Mouse (Mus musculus): ENCODE results near the gene Ipmk.

The Ipmk gene

DNA sequence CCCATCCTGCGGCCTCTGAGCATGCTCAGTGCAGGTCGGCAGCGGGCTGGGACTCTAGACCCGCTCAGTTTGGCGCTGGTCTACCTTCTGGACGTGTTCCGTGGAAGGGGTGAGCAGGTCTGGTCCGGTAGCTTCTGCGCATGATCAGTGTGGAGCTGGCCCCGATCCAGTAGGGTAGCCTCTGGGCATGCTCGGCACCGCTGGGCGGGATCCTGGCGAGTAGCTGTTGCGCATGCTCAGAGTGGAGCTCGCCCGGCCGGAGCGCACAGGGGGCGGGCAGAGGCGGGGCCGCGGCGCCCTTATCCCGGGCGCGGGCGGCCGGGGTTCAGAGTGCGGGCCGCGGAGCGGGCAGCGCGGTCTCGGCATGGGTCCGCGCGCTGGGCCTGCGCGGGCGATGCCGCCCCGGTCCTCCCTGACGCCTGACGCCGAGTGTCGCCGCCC, at the start of gene Ipmk:
TSS of gene Ipmk (plus strand) at position 255 of the 441 bp plus-strand sequence.
- DNase-seq = peak; percentile 100

DNA sequence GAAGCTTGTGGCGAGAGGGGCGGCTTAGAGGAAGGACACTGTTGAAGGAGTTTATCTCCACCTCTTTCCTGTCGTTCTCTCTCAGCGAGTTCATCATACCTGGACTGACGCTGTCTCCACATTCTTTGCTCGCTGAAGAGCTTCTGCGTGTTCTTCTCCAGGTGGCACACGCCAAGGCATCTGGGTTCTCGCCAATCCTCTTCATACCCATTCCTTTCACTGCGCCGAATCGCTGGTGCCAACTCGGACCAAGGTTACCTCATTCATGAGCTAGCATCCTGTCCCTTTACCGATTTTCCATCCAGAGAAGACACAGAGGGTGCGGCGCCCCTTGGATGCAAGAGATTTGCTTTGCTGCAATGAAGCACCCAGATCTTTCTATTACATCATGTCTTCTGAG, 47.4 kb upstream of the Ipmk start:
- no peak for DNase-seq

DNA sequence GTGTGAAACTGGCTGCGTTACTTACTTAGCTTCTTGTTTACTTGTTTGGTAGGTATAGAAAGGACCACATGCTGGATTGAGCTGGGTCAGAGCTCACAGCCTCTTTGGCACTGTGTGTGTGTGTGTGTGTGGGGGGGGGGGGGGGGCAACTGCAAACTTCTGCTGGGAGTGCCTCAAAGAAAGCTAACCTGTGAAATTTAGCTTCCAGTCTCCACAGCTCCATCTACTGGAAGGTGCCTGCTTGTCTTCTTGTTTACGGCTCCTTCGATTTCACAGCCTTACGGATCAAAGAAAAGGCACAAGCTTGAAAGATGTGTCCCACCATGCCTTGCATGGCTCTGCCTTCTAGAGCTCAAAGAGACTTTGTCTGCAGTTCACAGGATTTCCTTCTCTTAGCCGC, 45.1 kb upstream of the Ipmk start:
- DNase-seq = peak; percentile 32

DNA sequence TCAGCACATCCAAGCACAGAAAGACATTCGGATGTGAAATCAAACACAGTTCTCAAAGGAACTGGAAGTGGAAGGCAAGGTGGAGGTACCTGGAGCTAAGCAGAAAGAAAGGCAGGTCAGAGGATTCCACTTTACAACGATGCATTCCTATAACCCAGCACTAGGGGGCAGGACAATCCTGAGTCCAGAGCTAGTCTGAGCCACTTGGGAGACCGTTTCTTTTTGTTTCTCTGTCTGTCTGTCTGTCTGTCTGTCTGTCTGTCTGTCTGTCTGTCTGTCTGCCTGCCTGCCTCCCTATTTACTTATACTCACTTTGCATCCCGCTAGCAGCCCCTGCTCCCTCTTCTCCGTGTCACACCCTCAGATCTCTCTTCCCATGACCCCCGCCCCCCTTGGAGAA, 41.4 kb upstream of the Ipmk start:
- DNase-seq = peak; percentile 50

DNA sequence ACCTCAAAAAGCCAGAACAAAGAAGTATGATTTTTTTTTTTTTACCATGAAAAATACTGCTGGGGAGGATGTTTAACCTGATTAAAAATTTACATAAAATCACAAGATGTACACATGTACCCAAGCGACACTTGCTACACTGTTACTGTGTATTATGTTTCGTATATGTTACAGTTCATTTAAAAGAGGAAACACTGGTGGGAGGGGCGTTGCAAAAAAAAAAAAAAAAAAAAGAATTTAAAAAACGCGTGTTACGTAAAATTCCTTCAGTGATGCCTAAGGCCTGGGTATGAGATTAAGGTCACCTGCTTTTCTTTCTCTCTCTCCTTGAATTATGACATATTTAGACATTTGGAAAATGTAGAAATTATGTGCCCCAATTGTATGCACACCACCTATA, 40.8 kb upstream of the Ipmk start:
- DNase-seq = no peak

DNA sequence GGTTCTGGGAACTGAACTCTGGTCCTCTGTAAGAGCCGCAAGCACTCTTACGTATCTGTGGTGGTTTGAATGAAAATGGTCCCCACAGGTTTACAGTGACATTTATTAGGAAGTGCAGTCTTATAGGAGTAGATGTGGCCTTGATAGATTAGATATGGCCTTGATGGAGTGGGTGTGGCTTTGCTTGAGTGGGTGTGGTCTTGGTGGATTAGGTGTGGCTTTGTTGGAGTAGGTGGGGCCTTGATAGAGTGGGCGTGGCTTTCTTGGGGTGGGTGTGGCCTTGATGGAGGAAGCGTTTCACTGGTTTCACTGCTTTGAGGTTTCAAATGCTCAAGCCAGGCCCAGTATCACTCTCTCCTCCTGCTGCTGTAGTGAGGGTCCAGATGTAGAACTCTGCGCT, 39.4 kb upstream of the Ipmk start:
- DNase-seq = no peak

DNA sequence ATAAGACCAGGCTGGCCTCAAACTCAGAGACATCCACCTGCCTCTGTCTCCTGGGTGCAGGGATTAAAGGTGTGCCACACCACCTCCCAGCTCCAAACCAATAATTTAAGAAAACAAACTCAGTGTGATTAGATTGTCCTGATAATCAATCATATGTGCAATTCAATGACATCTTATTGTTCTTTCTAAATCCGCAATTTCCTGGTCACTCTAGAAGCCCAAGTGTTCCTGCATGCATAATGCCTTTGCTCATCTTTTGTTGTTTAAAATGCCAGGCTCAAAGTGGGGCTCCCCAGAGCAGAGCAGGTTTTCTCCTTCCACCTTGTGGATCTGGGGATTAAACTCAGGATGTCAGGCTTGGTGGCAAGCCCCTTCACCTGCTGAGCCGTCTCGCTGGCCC, 37.3 kb upstream of the Ipmk start:
- DNase-seq = no peak

DNA sequence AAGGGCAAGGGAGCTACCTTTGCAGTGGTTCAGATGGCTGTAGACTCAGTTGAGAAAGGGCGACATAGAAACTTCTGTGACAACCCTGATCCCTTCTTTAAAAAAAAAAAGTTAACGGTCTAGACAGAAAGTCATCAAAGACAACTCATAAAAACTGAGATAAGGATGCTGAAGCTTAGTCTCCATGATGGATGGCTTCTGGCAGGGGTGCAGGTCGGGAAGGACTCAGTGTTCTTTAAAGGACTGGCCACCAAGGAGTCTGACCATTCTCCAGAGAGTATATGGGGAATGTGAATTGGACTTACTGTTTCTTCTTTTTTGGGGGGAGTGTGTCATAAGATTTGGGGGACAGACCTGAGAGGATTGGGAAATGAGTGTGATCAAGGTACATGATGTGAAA, 33.0 kb upstream of the Ipmk start:
- no peak for DNase-seq

DNA sequence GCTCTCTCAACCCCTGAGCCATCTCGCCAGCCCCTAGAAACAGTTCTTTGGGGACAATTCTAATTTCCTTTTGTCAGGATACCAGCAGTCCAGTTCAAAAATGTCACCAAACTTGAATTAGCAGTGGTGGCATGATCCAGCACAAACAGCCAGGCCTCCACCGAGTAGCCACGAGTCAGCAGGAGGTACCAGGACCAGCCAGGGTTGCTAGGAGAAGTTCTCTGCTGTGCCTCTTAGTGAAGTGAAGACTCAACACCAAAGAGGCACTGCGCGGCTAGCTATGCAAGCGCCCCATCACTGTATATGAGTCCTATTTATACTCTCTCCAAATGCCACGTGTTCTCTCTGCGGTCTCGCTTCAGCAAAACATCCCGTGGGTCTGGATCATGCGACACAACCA, 31.5 kb upstream of the Ipmk start:
- DNase-seq = no peak

DNA sequence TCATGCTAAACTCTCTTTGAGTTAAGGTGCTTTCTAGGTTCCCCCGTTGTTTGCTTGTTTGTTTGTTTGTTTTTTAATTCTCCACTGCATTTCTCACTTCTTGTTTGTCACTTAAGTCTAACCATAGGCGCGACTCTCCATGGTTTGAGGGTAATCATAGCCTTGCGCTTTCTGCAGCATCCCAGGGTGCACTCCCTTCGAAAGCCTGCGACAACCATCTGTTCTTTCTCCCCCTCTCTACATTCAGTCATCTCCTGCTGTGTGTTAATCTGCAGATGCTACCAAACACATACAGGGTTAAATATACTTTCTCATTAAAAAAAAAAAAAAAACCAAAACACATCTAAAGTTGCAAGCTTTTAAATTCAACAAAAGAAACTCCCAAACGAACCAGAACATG, 31.1 kb upstream of the Ipmk start:
- DNase-seq = no peak

DNA sequence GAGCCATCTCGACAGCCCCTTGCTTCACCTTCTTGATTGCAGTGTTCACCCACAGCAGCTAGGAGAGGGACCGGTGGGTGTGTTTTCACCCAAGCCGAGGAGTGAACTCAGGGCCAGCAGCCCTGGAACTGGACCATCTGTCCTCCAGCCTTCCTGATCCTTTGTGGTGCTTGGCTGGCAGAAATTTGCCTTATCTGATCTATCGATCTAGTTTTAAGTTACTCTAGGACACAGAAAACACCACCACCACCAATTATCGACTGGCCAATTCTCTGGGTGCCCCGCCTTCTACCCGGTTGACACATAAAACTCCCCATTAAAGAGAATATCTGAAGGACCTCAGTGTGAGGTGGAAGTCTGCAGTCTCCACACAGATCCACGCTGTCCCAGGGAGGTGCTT, 23.9 kb upstream of the Ipmk start:
- no peak for DNase-seq

DNA sequence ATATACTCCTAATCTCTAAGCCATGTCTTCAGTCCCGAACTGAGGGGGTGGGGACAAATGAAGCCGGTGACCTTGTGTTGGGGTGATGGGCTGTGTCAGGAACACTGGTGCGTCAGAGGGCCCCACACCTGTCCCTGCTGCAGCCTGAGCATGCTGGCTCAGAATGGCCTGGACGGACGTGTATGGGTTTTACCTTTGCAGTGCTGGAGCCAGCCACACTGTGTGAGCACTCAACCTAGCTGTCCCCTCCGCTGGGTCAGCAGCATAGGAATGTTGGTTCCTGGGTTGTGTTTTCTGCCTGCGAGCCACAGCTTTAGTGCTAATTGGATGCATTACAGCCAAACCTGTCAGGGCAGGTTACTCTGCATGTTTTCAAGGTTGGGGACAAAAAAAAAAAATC, 21.4 kb upstream of the Ipmk start:
- peak; percentile 19 for DNase-seq

DNA sequence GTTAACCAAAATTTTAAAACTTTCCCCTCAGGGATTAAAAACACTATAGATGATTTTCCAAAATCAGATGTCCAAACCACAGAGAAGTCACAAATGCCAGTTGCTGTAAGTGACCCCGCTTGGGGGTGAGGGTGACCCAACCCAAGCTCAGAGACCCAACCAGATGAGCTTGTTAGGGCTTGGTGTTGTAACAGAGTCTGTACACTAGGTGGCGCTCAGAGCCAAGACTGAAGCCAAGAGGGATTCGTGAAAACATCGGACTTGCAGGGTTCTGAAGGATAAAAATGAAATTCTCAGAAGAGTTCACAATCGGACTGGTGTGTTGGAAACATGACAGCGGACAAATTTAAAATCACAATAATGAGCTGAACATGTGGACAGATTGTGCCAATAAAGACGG, 20.8 kb upstream of the Ipmk start:
- peak; percentile 82 for DNase-seq

DNA sequence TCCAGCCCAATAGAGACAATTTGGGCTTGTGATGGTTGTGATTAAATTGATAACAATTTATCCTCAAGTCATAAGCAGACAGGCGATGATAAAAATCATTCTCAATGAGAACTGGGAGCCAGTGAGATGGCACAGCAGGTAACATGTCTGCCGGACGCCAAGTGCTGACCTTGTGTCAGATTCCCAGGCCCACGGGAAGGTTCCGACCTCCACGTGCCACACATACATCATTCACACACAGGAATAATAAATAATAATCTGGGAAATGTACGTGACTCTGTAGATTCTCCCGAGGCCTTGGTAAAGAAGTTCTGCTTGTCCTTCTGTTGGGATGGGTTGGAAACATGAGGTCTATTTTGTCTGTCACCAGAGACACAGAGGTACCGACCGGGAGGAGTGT, 20.2 kb upstream of the Ipmk start:
- no peak for DNase-seq

DNA sequence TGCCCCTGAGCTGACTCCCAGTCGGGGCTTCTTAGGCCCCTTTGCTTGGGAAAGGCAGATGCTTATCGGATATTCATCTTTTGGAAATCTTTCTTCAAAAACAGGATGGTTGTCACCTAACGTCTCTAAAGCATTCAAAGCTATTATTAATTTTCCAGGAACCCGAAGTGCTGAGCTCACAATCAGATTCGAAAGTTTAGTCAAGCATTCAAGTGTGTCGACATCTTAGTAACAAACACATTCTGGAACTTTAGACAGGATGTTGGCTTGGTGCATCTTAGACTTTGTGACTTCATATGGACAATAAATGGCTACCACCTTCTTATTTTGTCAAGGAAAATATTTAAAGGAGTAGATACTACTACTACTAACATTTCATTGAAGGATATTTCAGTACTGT, 19.2 kb upstream of the Ipmk start:
- no peak for DNase-seq

DNA sequence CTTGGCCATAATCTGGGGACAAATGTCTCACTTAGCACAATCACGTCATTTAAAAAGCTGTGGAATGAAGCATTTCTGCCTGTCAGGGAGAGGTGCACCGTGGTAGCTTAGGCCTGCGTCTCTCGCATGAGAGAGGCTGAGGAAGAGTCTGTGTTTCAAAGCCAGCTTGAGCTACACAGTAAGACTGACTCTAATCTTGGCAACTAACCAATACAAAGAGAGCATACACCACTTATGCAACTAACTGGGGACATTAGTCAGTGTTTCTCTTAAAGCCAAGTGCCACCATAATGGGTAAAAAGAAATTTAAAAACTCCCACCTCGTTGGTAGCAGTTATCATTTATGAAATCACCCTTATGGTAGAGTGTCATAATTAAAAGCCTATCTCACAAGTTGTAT, 18.7 kb upstream of the Ipmk start:
- peak; percentile 13 for DNase-seq

DNA sequence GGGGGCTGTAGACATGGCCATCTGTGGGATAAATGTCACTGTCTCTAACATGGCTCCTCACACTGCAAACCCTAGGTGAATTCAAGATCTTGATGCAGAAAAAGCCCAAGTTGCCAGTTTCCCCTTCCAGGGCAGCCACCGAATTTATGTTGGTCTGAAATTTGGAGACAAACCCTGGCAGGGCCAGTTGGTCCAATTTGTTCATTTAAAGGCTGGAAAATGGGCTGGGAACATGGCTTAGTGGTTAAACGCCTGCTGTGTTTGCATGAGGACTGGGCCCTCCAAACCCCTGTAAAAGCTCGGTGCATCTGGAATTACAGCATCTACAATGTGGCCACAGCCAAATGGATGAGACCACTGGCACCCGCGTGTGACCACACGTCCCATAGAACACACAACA, 18.3 kb upstream of the Ipmk start:
- no peak for DNase-seq

DNA sequence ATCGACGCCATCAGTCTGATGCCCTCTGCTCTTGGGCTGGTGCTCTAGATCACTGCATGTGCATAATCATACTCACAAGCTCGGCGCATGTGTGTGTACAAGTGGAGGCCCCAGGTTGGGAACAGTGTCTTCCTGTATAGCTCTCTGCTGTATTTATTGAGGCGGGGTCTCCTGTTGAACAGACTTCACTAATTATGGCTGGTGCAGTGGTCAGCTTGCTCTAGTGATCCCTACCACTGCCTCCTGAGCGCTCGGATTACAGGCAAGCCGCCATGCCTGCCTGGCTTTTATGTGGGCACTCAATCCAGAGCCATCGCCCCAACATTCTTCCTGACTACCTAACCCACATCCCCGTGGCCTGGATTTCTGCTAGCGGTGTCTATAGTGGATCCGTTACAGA, 17.5 kb upstream of the Ipmk start:
- DNase-seq = no peak

DNA sequence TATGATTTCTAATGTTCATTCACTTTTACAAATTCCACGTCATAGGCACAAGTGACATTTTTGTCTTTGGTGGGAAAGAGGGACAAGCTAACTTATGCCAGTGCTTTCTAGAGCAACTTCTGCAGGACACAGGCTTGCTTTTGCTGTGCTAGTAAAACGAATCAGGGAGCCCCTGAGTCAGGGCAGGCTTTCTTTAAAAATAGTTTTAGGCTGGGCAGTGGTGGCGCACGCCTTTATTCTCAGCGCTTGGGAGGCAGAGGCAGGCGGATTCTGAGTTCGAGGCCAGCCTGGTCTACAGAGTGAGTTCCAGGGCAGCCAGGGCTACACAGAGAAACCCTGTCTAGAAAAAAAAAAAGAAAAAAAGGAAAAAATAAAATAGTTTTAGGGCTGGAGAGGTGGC, 15.7 kb upstream of the Ipmk start:
- no peak for DNase-seq

DNA sequence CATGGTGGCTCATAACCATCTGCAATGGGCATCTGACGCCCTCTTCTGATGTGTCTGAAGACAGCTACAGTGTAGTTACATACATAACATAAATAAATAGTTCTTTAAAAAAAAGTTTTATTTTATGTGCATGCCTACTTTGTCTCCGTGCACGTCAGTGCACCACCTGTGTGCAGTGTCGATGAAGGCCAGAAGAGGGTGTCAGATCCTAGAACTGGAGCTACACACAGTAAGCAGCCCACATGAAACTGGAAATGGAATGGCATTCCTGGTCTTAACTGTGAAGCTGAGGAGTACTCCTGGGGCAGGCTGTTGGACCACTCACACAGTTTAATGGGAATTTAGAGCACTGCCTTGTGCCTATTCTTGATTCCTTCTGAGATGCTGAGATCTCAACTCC, 15.2 kb upstream of the Ipmk start:
- DNase-seq = peak; percentile 40

DNA sequence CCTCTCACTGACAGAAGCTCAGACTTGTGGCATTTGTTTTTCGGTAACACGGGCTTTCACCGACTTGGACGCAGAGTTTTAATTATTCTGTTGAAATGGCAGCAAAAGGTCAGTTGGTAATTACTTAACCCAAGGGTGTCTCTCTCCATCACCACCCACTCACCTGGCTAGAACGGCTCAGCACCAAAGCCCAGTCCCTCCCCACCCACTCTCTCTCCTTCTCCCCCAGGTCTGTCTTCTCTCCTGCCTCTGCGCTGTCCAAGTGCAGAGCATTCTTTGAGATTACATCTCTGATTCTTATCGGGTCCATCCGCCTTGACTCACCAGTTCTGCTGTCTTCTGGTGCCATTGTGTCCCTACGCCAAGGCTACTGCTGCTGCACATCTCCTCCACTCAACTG, 14.7 kb upstream of the Ipmk start:
- DNase-seq = no peak

DNA sequence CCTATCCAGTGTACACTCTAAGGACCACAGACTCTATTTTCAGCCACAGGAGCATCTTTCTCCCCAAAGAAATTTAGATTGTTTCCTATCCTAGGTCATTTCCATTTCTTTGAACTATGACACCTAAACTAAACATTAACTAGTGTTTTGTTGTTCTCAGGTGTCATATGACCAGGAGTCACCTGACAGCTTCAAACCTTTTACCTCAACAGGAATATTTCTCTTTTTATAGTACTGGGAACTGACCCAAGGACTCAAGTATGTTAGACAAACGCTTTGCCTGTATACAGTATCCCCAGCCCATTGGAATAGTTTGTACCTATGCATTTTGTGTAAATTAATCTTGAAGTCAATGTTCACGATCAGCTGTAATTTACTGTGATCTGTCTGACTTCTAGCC, 9.8 kb upstream of the Ipmk start:
- no peak for DNase-seq

DNA sequence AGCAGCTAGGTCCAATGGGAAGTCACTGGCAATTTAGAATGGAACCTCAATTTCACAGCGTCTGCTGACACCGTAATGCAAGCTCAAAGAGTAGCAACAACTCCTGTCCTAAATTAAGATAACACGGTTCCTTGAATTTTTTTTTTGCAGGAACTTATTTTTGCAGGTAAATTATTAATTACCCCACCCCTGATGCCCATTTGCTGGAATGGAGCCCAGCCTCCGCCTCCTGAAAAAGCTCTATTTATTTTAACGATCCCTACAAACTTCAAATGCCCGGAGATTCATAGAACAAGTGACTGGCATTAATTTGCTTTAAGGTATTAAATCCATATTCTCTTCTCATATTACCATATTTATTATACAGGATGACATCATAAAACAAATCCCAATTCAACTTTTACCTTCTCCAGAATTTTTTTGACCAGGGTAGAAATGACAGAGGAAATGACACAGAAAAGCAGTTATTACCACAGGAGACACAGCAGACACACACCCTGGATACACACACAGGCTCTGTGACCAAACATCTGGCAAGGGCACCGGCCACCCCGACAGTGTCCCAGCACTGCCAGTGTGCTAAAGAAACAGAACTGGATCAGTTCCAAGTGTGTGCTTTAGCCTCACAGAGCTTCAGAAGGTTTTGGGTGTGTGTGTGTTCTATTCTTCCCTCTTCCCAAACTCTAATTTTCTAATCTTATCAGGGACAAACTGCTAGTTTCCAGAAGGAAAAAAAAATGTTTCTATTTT, 9.2 kb upstream of the Ipmk start:
- peak; percentile 77 for DNase-seq

DNA sequence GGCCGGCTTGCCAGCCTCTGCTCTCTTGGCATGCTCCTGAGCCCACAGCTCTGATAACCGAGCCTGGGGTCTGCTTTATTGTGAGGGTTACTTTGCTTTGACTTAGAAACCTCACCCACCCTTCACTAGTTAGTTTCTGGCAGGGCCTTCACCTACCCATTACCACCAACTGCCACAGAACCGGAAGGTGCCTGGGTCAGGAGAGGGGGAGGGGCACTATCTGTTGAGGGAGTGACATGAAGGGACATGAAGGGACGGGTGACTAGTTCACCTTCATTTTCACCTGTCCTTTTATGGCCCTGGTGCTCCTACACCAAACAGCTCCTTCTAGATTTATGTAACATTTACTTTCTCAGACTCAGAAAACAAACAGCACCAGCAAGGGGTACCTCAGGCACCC, 8.1 kb upstream of the Ipmk start:
- DNase-seq = no peak

DNA sequence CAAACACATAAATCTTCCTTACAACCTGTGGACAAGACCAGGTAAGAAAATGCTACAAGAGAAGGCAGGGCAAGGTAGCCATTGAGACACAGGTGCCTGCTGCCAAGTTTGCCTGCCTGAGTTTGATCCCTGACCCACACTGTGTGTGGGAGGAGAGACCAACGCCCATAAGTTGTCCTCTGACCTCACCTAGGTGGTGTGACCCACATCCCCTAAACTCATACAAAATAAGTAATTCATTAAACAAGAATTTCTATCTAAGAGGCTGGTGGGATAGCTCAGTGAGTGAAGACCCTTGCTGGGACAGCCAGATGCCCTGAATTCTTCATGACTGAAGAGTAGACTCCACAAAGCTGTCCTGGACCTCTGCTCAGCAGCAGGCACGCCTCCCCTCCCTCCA, 7.4 kb upstream of the Ipmk start:
- DNase-seq = peak; percentile 72

DNA sequence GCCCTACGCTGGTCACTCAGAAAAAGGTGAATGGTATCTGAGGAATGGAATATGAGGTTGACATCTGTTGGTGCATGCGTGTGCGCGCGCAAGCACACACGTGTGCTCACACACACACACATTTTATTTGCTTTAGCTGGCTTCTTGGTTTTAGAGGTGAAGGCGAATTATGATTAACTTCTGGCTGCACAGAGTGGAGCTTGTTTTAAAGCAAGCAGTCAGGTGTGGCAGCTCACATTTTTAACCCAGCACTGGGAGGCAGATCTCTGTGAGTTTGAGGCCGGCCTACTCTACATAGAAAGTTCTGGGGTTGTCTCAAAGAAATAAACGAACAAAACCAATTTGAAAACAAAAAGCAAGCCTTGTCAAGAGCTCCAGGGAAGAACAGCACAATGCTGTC, 6.3 kb upstream of the Ipmk start:
- DNase-seq = peak; percentile 58
